In the genomic region with DNA sequence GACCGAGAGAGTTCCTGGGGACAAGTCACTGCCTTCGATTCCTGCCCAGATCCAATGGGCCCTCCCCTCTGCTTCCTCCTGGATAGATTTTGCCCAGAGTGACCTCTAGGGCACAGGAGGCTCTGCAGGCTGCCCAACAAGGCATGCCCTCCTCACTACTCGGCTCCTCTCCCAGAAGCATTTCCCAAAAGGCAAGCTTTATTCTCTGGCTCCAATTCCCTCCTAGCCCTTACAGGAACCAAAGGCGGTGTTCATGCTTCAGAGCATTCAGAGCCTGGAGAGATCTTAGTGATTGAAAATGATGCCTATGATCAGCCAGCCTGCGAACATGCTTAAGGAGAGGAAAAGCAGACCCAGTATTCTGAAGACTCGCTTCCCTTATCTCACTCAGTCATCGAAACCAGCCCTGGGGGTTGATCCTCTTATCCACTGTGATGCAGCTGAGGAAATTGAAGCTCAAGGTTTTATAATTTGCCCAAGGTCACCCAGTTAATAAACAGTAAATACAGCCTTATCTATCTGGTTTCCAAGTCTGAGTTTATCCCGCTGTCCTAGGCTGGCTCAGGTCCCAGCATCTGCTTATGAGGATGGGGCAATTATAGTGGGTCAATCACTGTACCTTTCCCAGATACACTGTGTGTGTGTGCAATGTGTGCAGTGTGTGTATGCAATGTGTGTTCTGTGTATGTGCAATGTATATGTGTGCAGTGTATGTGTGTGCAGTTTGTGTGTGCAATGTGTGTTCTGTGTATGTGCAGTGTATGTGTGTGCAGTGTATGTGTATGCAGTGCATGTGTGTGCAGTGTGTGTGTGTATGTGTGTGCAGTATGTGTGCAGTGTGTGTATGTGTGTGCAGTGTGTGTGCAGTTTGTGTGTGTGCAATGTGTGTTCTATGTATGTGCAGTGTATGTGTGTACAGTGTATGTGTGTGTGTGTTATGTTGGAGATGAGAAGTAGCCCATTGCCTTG, we compare ENCODE assay signal across 12 mouse cellular contexts.
DNase-seq lines count a peak whose midpoint lies in the region; ATAC-seq and TF ChIP-seq lines count a peak whose summit lies in the region.
"Had no signal": no experiment of that assay in that cellular context is flagged by ENCODE, and none has a peak within 500 bp of the region (broad histone marks: within the 10 kb centered on the region; RNA-seq: fewer than 3 reads in every experiment).

No protein-coding gene starts in this region.

- H3K9ac ChIP-seq in liver, adult 2 months (ENCODE audit: low read depth, low read length) = no peak overlapping the region
- H3K9ac ChIP-seq in liver, postnatal 0 days (replicated peaks) = no peak overlapping the region
- H3K9ac ChIP-seq in neural tube, embryonic 13.5 days = no peak overlapping the region
- H3K9ac ChIP-seq: heart, embryonic 15.5 days had no signal

- H3K27me3 ChIP-seq in cerebellum, adult 2 months (ENCODE audit: control insufficient read depth, insufficient read depth, low read length) = no peaks in the 10 kb centered on the region
- no peaks in the 10 kb centered on the region for H3K27me3 ChIP-seq in liver, adult 2 months (ENCODE audit: control insufficient read depth, insufficient read depth, low read length)
- H3K27me3 ChIP-seq in liver, postnatal 0 days (ENCODE audit: insufficient read depth, low read length) = no peaks in the 10 kb centered on the region
- H3K27me3 ChIP-seq in neural tube, embryonic 13.5 days = no peaks in the 10 kb centered on the region
- H3K27me3 ChIP-seq: heart, embryonic 15.5 days had no signal

- TF ChIP-seq CTCF in cerebellum, adult 2 months (IDR thresholded peaks at IDR 0.05; ENCODE audit: borderline replicate concordance, insufficient read depth, low read depth, low read length) = no peak
- no peak for TF ChIP-seq CTCF in liver, adult 2 months (IDR thresholded peaks at IDR 0.05; ENCODE audit: low read depth, low read length)
- no peak for TF ChIP-seq CTCF in liver, postnatal 0 days (IDR thresholded peaks at IDR 0.05; ENCODE audit: low read depth)
- no peak for TF ChIP-seq CTCF in brain, embryonic 14.5 days (IDR thresholded peaks at IDR 0.05; ENCODE audit: borderline replicate concordance, extremely low read depth, insufficient read depth, insufficient read length)

- peak in 1 of 2 experiments; percentile 35 for DNase-seq in cerebellum, adult 2 months
- no peak for DNase-seq in cerebellum, postnatal 36 days
- peak; percentile 30 for DNase-seq in liver, adult 2 months (ENCODE audit: extremely low read depth, low read depth, low spot score)
- DNase-seq in liver, postnatal 0 days = no peak
- DNase-seq in brain, embryonic 14.5 days (ENCODE audit: low read depth) = peak; percentile 35
- DNase-seq in thymus, postnatal 0 days (ENCODE audit: low spot score) = no peak
- DNase-seq in thymus, postnatal 10 days (ENCODE audit: low spot score in 2 of 2) = no peak
- DNase-seq: B cell, adult 2 months; kidney, postnatal 25 days had no signal

- H3K4me2 ChIP-seq in liver, postnatal 0 days (ENCODE audit: low read depth, low read length) = no peak overlapping the region
- no peak overlapping the region for H3K4me2 ChIP-seq in neural tube, embryonic 13.5 days
- H3K4me2 ChIP-seq: heart, embryonic 15.5 days had no signal

- no peak for TF ChIP-seq EP300 in liver, postnatal 0 days (IDR thresholded peaks at IDR 0.05; ENCODE audit: low read depth)

- no peak overlapping the region for H3K4me3 ChIP-seq in cerebellum, adult 2 months (replicated peaks; ENCODE audit: insufficient read depth, low read depth, low read length)
- H3K4me3 ChIP-seq in liver, adult 2 months (ENCODE audit: insufficient read depth, low read depth, low read length) = no peak overlapping the region
- no peak overlapping the region for H3K4me3 ChIP-seq in liver, postnatal 0 days (ENCODE audit: low read depth, low read length)
- H3K4me3 ChIP-seq in neural tube, embryonic 13.5 days = no peak overlapping the region
- H3K4me3 ChIP-seq: heart, embryonic 15.5 days had no signal

- no peaks in the 10 kb centered on the region for H3K79me2 ChIP-seq in liver, adult 2 months (ENCODE audit: control insufficient read depth, insufficient read depth, low read length)

- H3K36me3 ChIP-seq in liver, adult 2 months (ENCODE audit: control insufficient read depth, insufficient read depth, low read length) = no peaks in the 10 kb centered on the region
- no peaks in the 10 kb centered on the region for H3K36me3 ChIP-seq in liver, postnatal 0 days (replicated peaks; ENCODE audit: insufficient read depth, low read length)
- no peaks in the 10 kb centered on the region for H3K36me3 ChIP-seq in neural tube, embryonic 13.5 days
- H3K36me3 ChIP-seq: heart, embryonic 15.5 days had no signal

- TF ChIP-seq POLR2A in cerebellum, adult 2 months (IDR thresholded peaks at IDR 0.05; ENCODE audit: borderline replicate concordance, insufficient read depth, low read length) = no peak
- TF ChIP-seq POLR2A in liver, adult 2 months (IDR thresholded peaks at IDR 0.05; ENCODE audit: extremely low read depth, insufficient read depth, low read length) = no peak
- TF ChIP-seq POLR2A in brain, embryonic 14.5 days (IDR thresholded peaks at IDR 0.05; ENCODE audit: borderline replicate concordance, extremely low read depth, insufficient read depth, insufficient read length, poor library complexity, severe bottlenecking) = no peak

- ATAC-seq in liver, postnatal 0 days = no peak
- ATAC-seq in neural tube, embryonic 13.5 days (ENCODE audit: low read depth) = peak; percentile 44; the same call in 1 of the 2 replicates
- ATAC-seq: lung, postnatal 0 days had no signal

- 44% methylated on average over 8 of the region's 8 CpGs for WGBS in cerebellum, adult 2 months
- WGBS in liver, adult 2 months = 61% methylated on average over 8 of the region's 8 CpGs
- 68% methylated on average over 8 of the region's 8 CpGs for WGBS in liver, postnatal 0 days (ENCODE audit: insufficient replicate concordance)
- WGBS in neural tube, embryonic 13.5 days = 59% methylated on average over 8 of the region's 8 CpGs

- no peaks in the 10 kb centered on the region for H3K9me3 ChIP-seq in liver, postnatal 0 days (ENCODE audit: low read length)
- no peaks in the 10 kb centered on the region for H3K9me3 ChIP-seq in neural tube, embryonic 13.5 days
- H3K9me3 ChIP-seq: heart, embryonic 15.5 days had no signal

- peaks cover 8% of the 10 kb centered on the region; the same call in 1 of the 2 replicates for H3K4me1 ChIP-seq in cerebellum, adult 2 months (ENCODE audit: control insufficient read depth, insufficient read depth, low read length)
- no peaks in the 10 kb centered on the region for H3K4me1 ChIP-seq in liver, adult 2 months (ENCODE audit: control insufficient read depth, insufficient read depth, low read length)
- no peaks in the 10 kb centered on the region for H3K4me1 ChIP-seq in liver, postnatal 0 days (ENCODE audit: insufficient read depth)
- H3K4me1 ChIP-seq in neural tube, embryonic 13.5 days (replicated peaks) = peaks cover 53% of the 10 kb centered on the region
- H3K4me1 ChIP-seq: heart, embryonic 15.5 days had no signal

- H3K27ac ChIP-seq in cerebellum, adult 2 months (ENCODE audit: insufficient read depth, low read length) = 0 out of 2 replicates have a peak overlapping the region, but pooled peaks have one; percentile 45
- no peak overlapping the region for H3K27ac ChIP-seq in liver, adult 2 months (replicated peaks; ENCODE audit: insufficient read depth, low read depth, low read length)
- no peak overlapping the region for H3K27ac ChIP-seq in liver, postnatal 0 days (ENCODE audit: low read depth)
- peak overlapping the region; percentile 78 for H3K27ac ChIP-seq in neural tube, embryonic 13.5 days (replicated peaks)
- H3K27ac ChIP-seq: heart, embryonic 15.5 days had no signal

Comparison
In these comparisons a context has a peak if more than half of its experiments do, and no peak if none do; other contexts are left out.
1. DNase-seq: peak in liver, adult 2 months (single experiment) and brain, embryonic 14.5 days (single experiment); none in cerebellum, postnatal 36 days (0 of 2), liver, postnatal 0 days (single experiment), thymus, postnatal 0 days (single experiment) and thymus, postnatal 10 days (0 of 2).
2. H3K27ac ChIP-seq: peak in cerebellum, adult 2 months (single experiment) and neural tube, embryonic 13.5 days (single experiment); none in liver, adult 2 months (single experiment) and liver, postnatal 0 days (single experiment).